Mouse (Mus musculus) macrophage (primary cell): ENCODE results near the gene Sowaha. TPM values are rescaled to one million over a fixed set of nuclear protein-coding genes. Genes with fewer than 3 reads are reported as not detected.

ENCODE experiments used
- H3K27ac ChIP-seq: fragments of 350-480 bp; formaldehyde crosslinking; 2 replicates; pipeline ENCODE4 v1.9.0; 2021
- H3K36me3 ChIP-seq: fragments of 350-480 bp; formaldehyde crosslinking; 2 replicates; pipeline ENCODE4 v1.9.0; 2021; ENCODE audit errors: inconsistent target
- H3K4me3 ChIP-seq: fragments of 350-480 bp; formaldehyde crosslinking; 2 replicates; pipeline ENCODE4 v1.9.0; 2021; ENCODE audit errors: inconsistent target
- H3K79me2 ChIP-seq: fragments of 350-480 bp; formaldehyde crosslinking; 2 replicates; pipeline ENCODE4 v1.9.0; 2021; ENCODE audit errors: inconsistent target
- WGBS: methylation state at CpG from one replicate; pipeline ENCODE4 v1.1.7; 2026; ENCODE audit warnings: inconsistent platforms; ENCODE audit not compliant: missing documents; 5-methylcytosine and 5-hydroxymethylcytosine counted together
- polyA plus RNA-seq: library from polyadenylated mRNA; stranded (reverse); fragments of 250-400 nt; gene quantifications from 3 replicates; pipeline ENCODE4 v1.2.4, GENCODE M21; 2018; ENCODE audit warnings: inconsistent platforms

Sowaha gene
- polyA plus RNA-seq, 1 experiment from 2014 or later: not detected

- Histone ChIP-seq H3K27ac (no peak overlapping the region), H3K79me2 (peaks cover 38% of the 10 kb centered on the region), H3K36me3 (no peaks in the 10 kb centered on the region), H3K4me3 (no peak overlapping the region)
- WGBS: 59% methylated on average over 5 of the region's 5 CpGs
Observed at GRCm38 (mm10) chr11:53518759-53519158, 38.7 kb upstream of the Sowaha start.

GRCm38 (mm10) chr11:53516775-53517627 is 36.9 kb upstream of the Sowaha start:
- no peak overlapping the region for H3K4me3 ChIP-seq
- peaks cover 20% of the 10 kb centered on the region for H3K79me2 ChIP-seq
- WGBS: 49% methylated on average over 8 of the region's 8 CpGs
- no peak overlapping the region for H3K27ac ChIP-seq
- no peaks in the 10 kb centered on the region for H3K36me3 ChIP-seq

DNA sequence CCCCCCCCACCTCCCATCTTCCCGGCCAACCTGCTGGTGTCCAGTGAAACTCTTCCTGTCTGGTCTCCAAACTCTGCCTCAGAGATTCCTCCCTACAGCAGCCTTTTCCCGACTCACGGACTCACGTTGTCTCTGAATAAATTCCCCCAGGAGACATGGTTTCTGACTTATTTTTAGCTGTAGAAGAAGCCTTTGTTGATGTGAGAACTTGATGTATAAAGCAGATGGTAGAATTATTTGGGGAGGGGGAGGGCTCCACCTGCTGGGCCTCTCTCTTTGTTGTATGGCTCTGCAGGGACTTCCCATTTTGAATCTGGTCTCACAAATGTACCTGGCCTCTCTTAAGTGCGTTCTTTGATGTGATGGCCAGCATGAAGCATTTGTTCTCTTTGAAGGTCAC is 30.3 kb upstream of the Sowaha start:
- Histone ChIP-seq H3K36me3 (no peaks in the 10 kb centered on the region), H3K4me3 (no peak overlapping the region), H3K79me2 (no peaks in the 10 kb centered on the region), H3K27ac (no peak overlapping the region)
- 87% methylated on average over 5 of the region's 5 CpGs for WGBS

GRCm38 (mm10) chr11:53508591-53508990 is 28.5 kb upstream of the Sowaha start:
- WGBS: 74% methylated on average over 3 of the region's 3 CpGs
- no peak overlapping the region for H3K27ac ChIP-seq

GRCm38 (mm10) chr11:53508152-53508551 is 28.1 kb upstream of the Sowaha start:
- H3K79me2 ChIP-seq: no peaks in the 10 kb centered on the region
- WGBS: 78% methylated on average over 7 of the region's 7 CpGs

More at GRCm38 (mm10) chr11:53508591-53508990, 28.5 kb upstream of the Sowaha start:
- no peaks in the 10 kb centered on the region for H3K79me2 ChIP-seq
- no peak overlapping the region for H3K4me3 ChIP-seq
- no peaks in the 10 kb centered on the region for H3K36me3 ChIP-seq

DNA sequence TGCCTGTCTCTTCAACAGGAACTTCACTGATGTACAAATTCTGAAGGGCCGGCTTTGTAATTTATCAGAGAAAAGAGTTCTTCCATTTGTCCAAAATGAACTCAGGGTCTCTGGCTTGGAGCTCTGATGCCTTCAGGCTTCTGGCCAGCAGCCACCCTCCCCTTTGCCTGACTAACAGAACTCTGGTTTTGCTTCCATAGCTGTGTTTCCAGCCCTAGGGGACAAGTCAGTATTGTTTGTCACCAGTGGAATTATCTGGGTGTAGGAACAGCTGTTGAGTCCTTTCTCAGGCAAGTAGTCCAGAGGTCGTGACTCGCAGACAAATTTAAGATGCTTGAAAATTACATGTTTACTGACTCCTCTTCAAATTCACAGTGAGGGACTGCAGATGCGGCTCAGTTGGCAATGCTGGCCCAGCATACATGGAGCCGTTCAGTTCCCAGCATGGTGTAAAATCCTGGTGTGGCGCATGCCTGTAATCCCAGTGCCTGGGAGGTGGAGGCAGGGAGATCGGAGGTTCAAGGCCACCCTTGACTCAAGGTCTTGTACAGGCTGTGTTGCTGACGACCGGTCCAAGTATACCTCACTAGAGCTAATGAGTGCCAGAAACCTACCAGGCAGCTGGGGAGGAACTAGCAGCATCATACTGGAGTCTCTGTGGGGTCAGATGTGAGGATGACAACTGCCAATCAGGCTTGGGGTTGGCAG is 27.2 kb upstream of the Sowaha start:
- WGBS: 93% methylated on average over 9 of the region's 9 CpGs

More at GRCm38 (mm10) chr11:53508152-53508551, 28.1 kb upstream of the Sowaha start:
- no peaks in the 10 kb centered on the region for H3K36me3 ChIP-seq
- no peak overlapping the region for H3K27ac ChIP-seq
- H3K4me3 ChIP-seq: no peak overlapping the region

GRCm38 (mm10) chr11:53505026-53505663 is 25.1 kb upstream of the Sowaha start:
- no peak overlapping the region for H3K27ac ChIP-seq
- no peaks in the 10 kb centered on the region for H3K79me2 ChIP-seq
- H3K4me3 ChIP-seq: no peak overlapping the region
- WGBS: 93% methylated on average over 5 of the region's 5 CpGs
- H3K36me3 ChIP-seq: no peaks in the 10 kb centered on the region

More for the DNA sequence above, 27.2 kb upstream of the Sowaha start:
- Histone ChIP-seq H3K36me3 (no peaks in the 10 kb centered on the region), H3K4me3 (no peak overlapping the region), H3K79me2 (no peaks in the 10 kb centered on the region), H3K27ac (no peak overlapping the region)

GRCm38 (mm10) chr11:53504376-53504775 is 24.3 kb upstream of the Sowaha start:
- H3K27ac ChIP-seq: no peak overlapping the region
- 91% methylated on average over 7 of the region's 8 CpGs for WGBS
- no peaks in the 10 kb centered on the region for H3K36me3 ChIP-seq
- H3K4me3 ChIP-seq: no peak overlapping the region
- H3K79me2 ChIP-seq: no peaks in the 10 kb centered on the region

- Histone ChIP-seq H3K36me3 (no peaks in the 10 kb centered on the region), H3K27ac (no peak overlapping the region), H3K79me2 (no peaks in the 10 kb centered on the region), H3K4me3 (no peak overlapping the region)
- 42% methylated on average over 5 of the region's 5 CpGs for WGBS
Observed at GRCm38 (mm10) chr11:53503738-53504137, 23.7 kb upstream of the Sowaha start.

- no peak overlapping the region for H3K4me3 ChIP-seq
- 73% methylated on average over 8 of the region's 8 CpGs for WGBS
- H3K27ac ChIP-seq: no peak overlapping the region
- no peaks in the 10 kb centered on the region for H3K79me2 ChIP-seq
- no peaks in the 10 kb centered on the region for H3K36me3 ChIP-seq
Observed at GRCm38 (mm10) chr11:53502039-53502765, 22.1 kb upstream of the Sowaha start.

- Histone ChIP-seq H3K36me3 (no peaks in the 10 kb centered on the region), H3K79me2 (no peaks in the 10 kb centered on the region), H3K27ac (no peak overlapping the region), H3K4me3 (no peak overlapping the region)
- 42% methylated on average over 11 of the region's 11 CpGs for WGBS
Observed at GRCm38 (mm10) chr11:53500569-53500968, 20.5 kb upstream of the Sowaha start.

DNA sequence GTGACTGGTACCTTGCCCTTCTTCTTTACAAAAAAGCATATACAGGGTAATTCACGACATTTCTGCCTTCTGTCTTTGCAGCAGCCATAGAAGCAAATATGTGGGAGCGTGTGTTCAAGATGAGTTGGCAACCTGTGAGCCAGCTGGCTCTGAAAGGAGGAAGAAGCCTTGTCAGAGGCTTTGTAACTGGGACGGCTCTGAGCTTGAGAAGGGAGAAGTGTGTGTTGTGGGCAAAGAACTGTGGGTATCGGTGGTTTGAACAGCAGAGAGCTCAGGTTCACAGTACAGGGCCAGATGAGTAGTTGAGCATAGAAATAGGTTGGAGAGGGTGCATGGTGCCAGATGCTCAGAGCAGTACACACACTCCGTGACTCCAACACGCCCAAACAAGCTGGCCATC is 16.9 kb upstream of the Sowaha start:
- Histone ChIP-seq H3K36me3 (no peaks in the 10 kb centered on the region), H3K27ac (no peak overlapping the region), H3K79me2 (no peaks in the 10 kb centered on the region), H3K4me3 (no peak overlapping the region)
- 33% methylated on average over 6 of the region's 6 CpGs for WGBS

DNA sequence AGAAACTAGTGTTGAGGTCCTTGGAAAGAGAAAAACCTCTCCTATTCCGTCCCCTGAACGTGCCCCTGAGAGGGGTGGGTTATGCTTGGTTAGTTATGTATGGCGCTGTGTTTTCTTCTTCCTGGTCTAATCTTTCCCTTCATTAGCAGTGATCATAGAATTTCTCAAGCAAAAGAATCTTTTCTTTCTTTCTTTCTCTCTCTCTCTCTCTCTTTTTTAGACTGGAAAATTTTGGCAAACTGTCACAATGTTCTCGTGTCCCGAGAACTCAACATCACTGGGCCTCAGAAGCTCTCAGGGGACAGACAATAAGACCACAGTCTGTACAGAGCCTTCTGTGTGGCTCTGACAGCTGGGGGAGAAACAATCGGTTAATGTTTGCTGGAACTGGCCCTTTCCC is 15.3 kb upstream of the Sowaha start:
- H3K27ac ChIP-seq: no peak overlapping the region
- H3K4me3 ChIP-seq: no peak overlapping the region
- 94% methylated on average over 3 of the region's 6 CpGs for WGBS
- no peaks in the 10 kb centered on the region for H3K36me3 ChIP-seq
- no peaks in the 10 kb centered on the region for H3K79me2 ChIP-seq

DNA sequence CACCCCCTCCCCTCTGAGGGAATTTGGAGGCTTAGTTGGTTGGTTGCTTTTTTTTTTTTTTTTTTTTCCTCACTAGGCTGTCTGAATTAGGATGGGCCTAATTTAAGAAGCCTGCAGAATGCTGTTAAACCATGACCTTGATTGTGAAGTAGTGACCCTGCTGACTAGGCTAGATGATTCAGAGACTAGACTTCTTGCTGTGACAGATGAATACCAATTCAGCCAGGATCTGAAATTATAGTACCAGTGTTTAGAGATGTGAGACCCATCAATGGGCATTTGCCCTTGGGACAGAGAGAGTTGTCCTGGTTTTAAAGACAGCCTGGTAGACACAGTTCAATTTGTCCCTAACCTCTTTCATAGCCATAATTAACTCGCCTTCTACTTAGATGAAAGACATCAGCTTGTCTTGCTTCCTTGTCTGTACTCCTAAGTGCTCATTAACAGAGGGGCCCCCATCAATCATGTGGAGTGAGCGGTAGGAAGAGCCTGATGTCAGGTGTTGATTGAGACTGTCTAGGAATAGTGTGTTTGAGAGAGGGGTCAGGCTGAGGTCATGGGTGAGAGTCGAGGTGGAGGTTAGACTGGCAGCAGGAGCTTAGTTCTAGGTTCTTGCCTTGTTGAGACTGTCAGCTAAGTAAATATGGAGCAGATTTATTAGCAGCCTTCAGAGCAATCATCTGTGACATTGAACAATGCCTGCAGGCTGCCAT is 13.3 kb upstream of the Sowaha start:
- WGBS: 89% methylated on average over 3 of the region's 3 CpGs

More for the DNA sequence above, 13.3 kb upstream of the Sowaha start:
- H3K36me3 ChIP-seq: no peaks in the 10 kb centered on the region
- no peak overlapping the region for H3K4me3 ChIP-seq
- 0 out of 2 replicates have a peak overlapping the region, but pooled peaks have one; percentile 5 for H3K27ac ChIP-seq
- H3K79me2 ChIP-seq: no peaks in the 10 kb centered on the region
